Mouse (Mus musculus) ES-E14 (cell line): ENCODE measurements around the gene Hyal2.
"Not testable (repeated sequence)": the region's sequence is repeated elsewhere in the genome, so short reads cannot be mapped to it uniquely, and the experiment has no call there.

Experiments used
- CHD2 ChIP-seq: IDR thresholded peaks from 2 replicates; pipeline ENCODE4 v1.6.1; 2014; ENCODE audit warnings: mild to moderate bottlenecking, low read depth, low read length, inconsistent platforms
- HCFC1 ChIP-seq: IDR thresholded peaks from 2 replicates; pipeline ENCODE4 v1.6.1; 2012; ENCODE audit warnings: low read length, inconsistent platforms, borderline replicate concordance; ENCODE audit not compliant: insufficient read depth
- MAFK ChIP-seq: IDR thresholded peaks from 2 replicates; pipeline ENCODE4 v1.6.1; 2014; ENCODE audit warnings: mild to moderate bottlenecking, low read depth, low read length, inconsistent platforms; ENCODE audit not compliant: insufficient read depth
- ZC3H11A ChIP-seq: IDR thresholded peaks from 2 replicates; pipeline ENCODE4 v1.6.1; 2012; ENCODE audit warnings: low read depth, mild to moderate bottlenecking, inconsistent platforms, low read length, borderline replicate concordance
- ZNF384 ChIP-seq: IDR thresholded peaks from 2 replicates; pipeline ENCODE4 v1.6.1; 2012; ENCODE audit warnings: low read depth, low read length, inconsistent platforms

DNA sequence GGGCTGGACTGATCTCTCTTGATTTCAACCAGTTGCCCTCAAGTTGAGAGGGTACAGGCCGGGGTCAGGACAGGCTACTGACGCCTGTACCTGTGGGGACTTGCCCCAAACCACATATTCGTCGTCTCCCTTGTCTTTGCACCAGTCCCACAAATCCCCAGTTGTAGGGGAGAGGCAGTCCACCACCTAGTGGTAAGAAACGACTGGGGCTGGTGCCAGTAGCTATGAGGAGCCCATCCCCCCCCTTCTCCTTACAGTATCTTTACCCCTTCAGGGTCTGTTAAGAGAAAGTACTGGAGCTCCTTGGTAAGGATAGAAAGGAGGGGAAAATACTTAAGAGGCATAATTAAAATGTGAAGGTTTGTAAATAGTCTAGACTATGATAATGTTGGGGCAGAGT is 2.2 kb upstream of the Hyal2 start:
- not testable (repeated sequence) for TF ChIP-seq ZC3H11A, CHD2, HCFC1, MAFK, ZNF384
